Mouse (Mus musculus): ENCODE data around the gene Erich4.
"Not testable (repeated sequence)": the region's sequence is repeated elsewhere in the genome, so short reads cannot be mapped to it uniquely, and the experiment has no call there.

Gene Erich4

GRCm38 (mm10) chr7:25576793-25577437 is 38.8 kb downstream of the Erich4 start:
- not testable (repeated sequence) for DNase-seq (ENCODE audit: low spot score in 2 of 2)

- not testable (repeated sequence) for DNase-seq (ENCODE audit: low spot score in 2 of 2)
These were observed 39.4 kb downstream of the Erich4 start for GRCm38 (mm10) chr7:25576308-25576707.

GRCm38 (mm10) chr7:25575870-25576269 is 39.8 kb downstream of the Erich4 start:
- DNase-seq (ENCODE audit: low spot score in 2 of 2), result no peak

DNA sequence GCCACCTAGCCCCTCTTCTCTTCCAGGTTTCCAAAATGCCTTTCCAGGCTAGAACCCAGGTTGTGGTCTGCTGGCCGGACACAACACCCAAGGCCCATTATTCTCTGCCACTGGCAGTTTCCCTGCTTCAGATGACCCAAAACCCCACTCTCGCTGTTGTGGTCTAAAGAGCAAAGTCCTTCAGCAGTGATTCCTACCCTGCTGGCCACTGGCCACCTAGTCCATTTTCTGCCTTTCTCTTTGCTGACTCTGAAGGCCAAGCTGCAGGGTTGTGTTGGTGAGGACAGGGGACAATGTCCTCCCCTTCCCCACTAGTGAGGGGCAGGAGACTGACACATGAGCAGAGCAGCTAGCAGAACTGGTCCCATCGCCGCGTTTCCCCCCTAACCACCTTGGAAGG is 40.6 kb downstream of the Erich4 start:
- no peak for DNase-seq (ENCODE audit: low spot score in 2 of 2)

GRCm38 (mm10) chr7:25573806-25574205 is 41.9 kb downstream of the Erich4 start:
- not testable (repeated sequence) for DNase-seq (ENCODE audit: low spot score in 2 of 2)

- DNase-seq (ENCODE audit: low spot score in 2 of 2), result no peak
These were observed 47.0 kb downstream of the Erich4 start for GRCm38 (mm10) chr7:25568721-25569120.
